Mouse (Mus musculus) cortical plate, adult 2 months (tissue): ENCODE measurements around the gene Slc25a54.

Experiments
- CTCF ChIP-seq: fragments of 200-500 bp; IDR thresholded peaks from 2 replicates; pipeline ENCODE4 v1.5.1; 2011; ENCODE audit warnings: mild to moderate bottlenecking, control low read depth, low read length; ENCODE audit not compliant: insufficient read depth; ENCODE audit errors: extremely low read depth
- POLR2A ChIP-seq: fragments of 200-500 bp; IDR thresholded peaks from 2 replicates; pipeline ENCODE4 v1.6.1; 2011; ENCODE audit warnings: mild to moderate bottlenecking, low read length, control low read depth; ENCODE audit not compliant: insufficient read depth; ENCODE audit errors: extremely low read depth

DNA sequence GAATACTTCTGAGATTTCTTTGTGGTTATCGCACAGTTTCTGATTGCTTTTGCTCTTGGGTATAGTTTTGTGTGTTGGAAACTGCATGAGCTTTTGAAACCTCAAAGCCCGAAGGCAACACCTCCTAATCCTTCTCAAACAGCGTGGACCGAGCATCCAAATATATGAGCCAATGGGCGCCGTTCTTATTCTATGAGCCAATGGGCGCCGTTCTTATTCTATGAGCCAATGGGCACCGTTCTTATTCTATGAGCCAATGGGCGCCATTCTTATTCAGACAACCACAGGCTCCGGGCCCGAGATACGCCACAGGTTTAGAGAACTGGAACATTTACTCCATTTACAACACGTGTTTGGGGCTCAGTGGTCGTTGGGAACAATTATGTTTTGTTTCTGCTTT lies 53.8 kb downstream of the Slc25a54 start:
- TF ChIP-seq POLR2A (no peak), CTCF (no peak)
